Mouse (Mus musculus) ES-E14 (cell line): Measurements from ENCODE around the gene Cers6.

ENCODE experiments used
- CHD2 ChIP-seq: IDR thresholded peaks from 2 replicates; pipeline ENCODE4 v1.6.1; 2014; ENCODE audit warnings: mild to moderate bottlenecking, low read depth, low read length, inconsistent platforms
- HCFC1 ChIP-seq: IDR thresholded peaks from 2 replicates; pipeline ENCODE4 v1.6.1; 2012; ENCODE audit warnings: low read length, inconsistent platforms, borderline replicate concordance; ENCODE audit not compliant: insufficient read depth
- ZC3H11A ChIP-seq: IDR thresholded peaks from 2 replicates; pipeline ENCODE4 v1.6.1; 2012; ENCODE audit warnings: low read depth, mild to moderate bottlenecking, inconsistent platforms, low read length, borderline replicate concordance
- ZNF384 ChIP-seq: IDR thresholded peaks from 2 replicates; pipeline ENCODE4 v1.6.1; 2012; ENCODE audit warnings: low read depth, low read length, inconsistent platforms

DNA sequence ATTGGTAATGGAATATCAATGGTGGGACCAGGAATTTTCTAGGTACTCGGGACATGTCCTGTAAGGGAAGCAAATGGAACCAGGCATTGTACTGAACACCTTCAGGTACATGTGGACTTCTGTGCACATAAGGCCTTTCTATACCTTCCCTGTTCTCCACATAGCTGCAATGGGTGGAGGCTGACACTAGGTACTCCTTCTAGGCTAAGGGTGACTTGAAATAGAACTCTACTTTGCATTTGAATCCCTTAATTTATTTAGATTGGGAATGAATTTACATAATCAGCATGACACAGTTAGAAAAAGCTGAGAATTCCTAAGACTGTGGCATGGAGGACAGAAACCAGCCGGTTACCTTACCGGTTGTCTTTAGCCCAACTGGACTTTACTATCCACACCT is 186.6 kb downstream of the Cers6 start:
- TF ChIP-seq ZNF384, result no peak
- TF ChIP-seq HCFC1, result no peak
- TF ChIP-seq ZC3H11A, result no peak
- TF ChIP-seq CHD2, result peak; percentile 39
